ENCODE assay signal across 24 mouse cellular contexts in the genomic region with DNA sequence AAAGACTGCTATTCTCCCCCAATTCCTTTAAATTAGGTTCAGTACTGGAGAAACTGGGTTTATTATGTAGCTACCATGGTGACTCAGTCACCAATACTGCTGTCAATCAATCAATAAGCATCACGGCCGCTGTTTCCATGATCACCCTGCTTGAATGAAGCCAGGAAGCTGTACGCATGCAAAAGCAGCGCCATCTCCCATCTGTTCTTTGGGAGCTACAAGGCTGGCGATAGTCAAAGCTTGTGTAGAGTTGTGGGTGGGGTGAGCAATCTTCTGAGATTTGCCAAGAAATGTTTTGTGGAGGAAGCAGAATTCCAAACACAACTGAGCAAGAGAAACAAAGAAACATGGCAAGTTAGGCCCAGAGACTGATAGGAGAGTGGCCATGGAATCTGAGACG. TPM values are rescaled to one million over a fixed set of nuclear protein-coding genes. Genes with fewer than 3 reads are reported as not detected.
A peak's percentile ranks its signal among the peaks of the same experiment; 100 is the strongest.
DNase-seq lines count a peak whose midpoint lies in the region; ATAC-seq lines count a peak whose summit lies in the region.
"Had no signal": no experiment of that assay in that cellular context is flagged by ENCODE, and none has a peak within 500 bp of the region (broad histone marks: within the 10 kb centered on the region; RNA-seq: fewer than 3 reads in every experiment).

No protein-coding gene starts in this region.

- no peak for DNase-seq in frontal cortex, postnatal 14 days (ENCODE audit: low spot score in 2 of 2)
- peak; percentile 37 to 57 for DNase-seq in left cerebral cortex, postnatal 25 days (ENCODE audit: low spot score in 2 of 2)
- no peak for DNase-seq in left cerebral cortex, adult 11 months (ENCODE audit: low spot score)
- DNase-seq in layer of hippocampus, adult 8-10 months (ENCODE audit: low spot score in 2 of 2) = peak; percentile 53 to 65
- DNase-seq in right cerebral cortex, postnatal 36 days (ENCODE audit: low spot score in 2 of 2) = peak; percentile 13 to 14
- no peak for DNase-seq in adrenal gland, adult 2 months
- no peak for DNase-seq in kidney, adult 8-10 months
- DNase-seq: adrenal gland, postnatal 25 days; cerebellum, adult 18-20 months; gastrocnemius, postnatal 10 days; heart, adult 18-20 months; heart, postnatal 4 days; kidney, postnatal 36 days; lung, adult 18-20 months; lung, postnatal 14 days; thymus, postnatal 25 days had no signal

- intact Hi-C loops in left cerebral cortex, postnatal 25 days (cut with DNase I) = no loop called here

- peak; percentile 68 for ATAC-seq in frontal cortex, adult (ENCODE audit: low TSS enrichment)
- ATAC-seq: intestine, embryonic 15.5 days had no signal

RNA-seq across cellular contexts. Expression of gene Cep162, which starts 52.9 kb away (rescaled TPM):
- total RNA-seq in left cerebral cortex, postnatal 25 days (2021) = 10 to 100 TPM in 1 of 2 experiments, 1 to 10 TPM in 1; 10.0 to 10.2 TPM
- total RNA-seq in layer of hippocampus, adult 8-10 months (2022) = 10 to 100 TPM; 10.6 to 15.2 (median 14.0) TPM
- total RNA-seq in adrenal gland, adult 2 months (2021) = 1 to 10 TPM; 4.6 to 5.6 TPM
- 0.54 and 0.61 TPM in 2 replicates for polyA plus RNA-seq in adrenal gland, adult 2 months (2012; rRNA removed)

RNA-seq across cellular contexts. Expression of gene Mrap2, which starts 58.3 kb away (rescaled TPM):
- 1 to 10 TPM; 4.2 to 5.7 TPM for total RNA-seq in left cerebral cortex, postnatal 25 days (2021)
- 1 to 10 TPM; 3.3 to 5.7 (median 4.9) TPM for total RNA-seq in layer of hippocampus, adult 8-10 months (2022)
- total RNA-seq in adrenal gland, adult 2 months (2021) = 1 to 10 TPM; 2.3 to 2.8 TPM
- 0.20 and 0.28 TPM in 2 replicates for polyA plus RNA-seq in adrenal gland, adult 2 months (2012; rRNA removed)
- total RNA-seq: G1E; liver, adult 2 months; neutrophil, adult 5-6 weeks had no signal
- polyA plus RNA-seq: forebrain, embryonic 11.5 days; G1E; heart, embryonic 15.5 days; kidney, embryonic 14.5 days; liver, adult 2 months had no signal

Comparison
In these comparisons a context has a peak if more than half of its experiments do, and no peak if none do; other contexts are left out.
1. DNase-seq: peak in left cerebral cortex, postnatal 25 days (2 of 2), layer of hippocampus, adult 8-10 months (2 of 2) and right cerebral cortex, postnatal 36 days (2 of 2); none in frontal cortex, postnatal 14 days (0 of 2), left cerebral cortex, adult 11 months (single experiment), adrenal gland, adult 2 months (single experiment) and kidney, adult 8-10 months (0 of 2).